Mouse (Mus musculus): ENCODE measurements around the gene Samd7.

DNA sequence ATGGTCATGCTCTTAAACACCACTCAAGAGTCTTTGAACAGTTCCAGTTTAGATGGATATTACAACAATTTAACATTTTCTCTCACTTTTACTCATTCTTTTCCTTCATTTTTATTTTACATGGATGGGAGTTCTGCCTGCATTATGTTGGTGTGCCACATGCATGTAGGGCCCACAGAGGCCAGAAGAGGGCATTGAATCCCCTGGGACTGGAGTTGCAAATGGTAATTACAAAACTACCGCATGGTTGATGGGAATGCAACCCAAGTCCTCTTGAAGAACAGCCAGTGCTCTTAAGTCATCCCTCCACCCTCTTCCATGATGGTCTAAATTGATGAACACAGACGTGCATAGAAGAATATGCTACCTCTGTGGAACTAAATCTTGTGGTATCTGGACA is 23.6 kb upstream of the Samd7 start:
- TF ChIP-seq CTCF (IDR thresholded peaks at IDR 0.05; ENCODE audit: control insufficient read depth, insufficient read depth, insufficient read length) (no peak), MAX (IDR thresholded peaks at IDR 0.05) (no peak), MYOD1 (IDR thresholded peaks at IDR 0.05; ENCODE audit: control insufficient read depth, insufficient read length, low read depth) (no peak), CEBPB (IDR thresholded peaks at IDR 0.05; ENCODE audit: low read depth) (no peak), USF1 (IDR thresholded peaks at IDR 0.05; ENCODE audit: low read depth) (no peak), MYOG (IDR thresholded peaks at IDR 0.05; ENCODE audit: control insufficient read depth, extremely low read depth, insufficient read length) (no peak), FOSL1 (IDR thresholded peaks at IDR 0.05; ENCODE audit: insufficient read depth, low read length, poor library complexity, severe bottlenecking) (no peak)
